Mouse (Mus musculus) right cerebral cortex, postnatal 4 days (tissue): Measurements from ENCODE around the gene Ltb4r1.

Source experiments
- DNase-seq: peaks from one replicate; pipeline ENCODE4 v3.0.0-alpha.2; 2022

Gene Ltb4r1

DNA sequence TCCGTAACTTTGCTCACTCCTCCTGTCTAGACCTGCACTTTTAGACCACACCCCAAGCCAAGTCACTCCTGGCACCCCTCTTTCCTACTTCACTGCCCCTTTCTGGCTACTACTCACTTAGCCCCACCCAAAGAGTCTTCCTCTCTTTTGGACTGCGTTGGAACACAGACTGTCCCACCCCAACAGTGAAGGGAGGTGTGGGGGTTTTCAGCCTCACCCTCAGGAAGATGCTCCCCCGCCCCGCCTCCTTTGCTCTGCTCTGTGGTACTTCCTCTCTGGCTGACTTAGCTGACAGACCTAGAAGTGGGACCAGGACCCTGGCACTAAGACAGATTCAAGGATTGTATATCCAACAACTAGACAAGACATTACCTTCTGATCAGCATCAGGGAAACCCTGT, at the start of gene Ltb4r1:
Ltb4r1 (plus strand) TSS at position 267 of the 400 bp plus-strand sequence.
- no peak for DNase-seq

DNA sequence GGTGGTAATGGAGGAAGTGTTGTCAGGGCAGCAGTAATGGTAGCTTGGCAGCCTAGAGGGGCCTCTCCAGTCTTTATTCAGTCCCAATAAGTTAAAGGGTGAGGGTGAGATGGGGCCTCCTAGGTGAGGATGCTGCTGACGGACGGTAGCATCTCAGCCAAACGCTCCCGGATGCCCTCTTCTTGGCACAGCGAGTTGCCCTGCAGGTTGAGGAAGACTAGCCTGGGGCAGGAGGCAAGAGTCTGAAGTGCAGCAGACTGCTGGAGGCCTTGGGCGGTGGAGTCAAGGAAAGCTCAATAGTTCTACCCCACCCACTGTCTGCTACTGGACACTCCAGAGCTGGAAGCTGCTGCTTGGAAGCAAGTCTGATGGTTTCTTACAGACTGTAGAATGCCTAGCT, 49.5 kb upstream of the Ltb4r1 start:
- no peak for DNase-seq

DNA sequence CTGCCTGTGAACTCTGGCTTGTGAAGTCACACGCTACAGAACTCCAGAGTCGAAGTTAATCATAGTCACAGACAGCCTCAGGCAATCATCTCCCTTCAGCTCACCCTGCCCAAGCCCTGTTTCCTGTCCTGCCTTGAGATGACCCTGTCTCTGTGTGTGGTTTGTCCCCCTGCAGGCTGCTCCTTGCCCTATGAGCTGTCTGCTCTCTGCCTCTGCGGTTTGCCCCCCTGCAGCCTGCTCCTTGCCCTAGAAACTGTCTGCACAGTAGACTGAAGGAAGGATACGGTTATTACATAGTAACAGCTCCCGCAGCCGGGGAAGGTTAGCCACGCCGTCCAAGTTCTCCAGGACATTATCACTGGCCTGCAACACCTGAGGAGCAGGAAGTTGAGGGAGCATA, 48.9 kb upstream of the Ltb4r1 start:
- no peak for DNase-seq

DNA sequence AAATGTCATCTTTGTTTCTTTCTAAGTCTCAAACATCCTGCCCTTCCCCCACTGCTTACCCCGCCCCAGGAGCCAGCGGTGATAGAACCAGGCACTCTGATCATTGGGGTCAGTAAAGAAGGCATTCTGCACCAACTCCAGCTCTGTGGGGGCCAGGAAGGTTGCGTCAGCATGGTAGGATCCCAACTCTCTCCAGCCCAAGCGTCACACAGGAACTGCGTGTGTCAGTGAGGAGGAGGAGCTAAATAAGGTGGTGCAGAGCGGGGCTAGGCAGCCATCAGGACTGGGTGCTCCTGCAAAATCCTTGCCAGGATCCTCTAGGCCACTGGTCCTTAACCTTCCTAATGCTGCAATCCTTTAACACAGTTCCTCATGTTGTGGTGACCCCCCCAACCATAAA, 46.0 kb upstream of the Ltb4r1 start:
- no peak for DNase-seq

DNA sequence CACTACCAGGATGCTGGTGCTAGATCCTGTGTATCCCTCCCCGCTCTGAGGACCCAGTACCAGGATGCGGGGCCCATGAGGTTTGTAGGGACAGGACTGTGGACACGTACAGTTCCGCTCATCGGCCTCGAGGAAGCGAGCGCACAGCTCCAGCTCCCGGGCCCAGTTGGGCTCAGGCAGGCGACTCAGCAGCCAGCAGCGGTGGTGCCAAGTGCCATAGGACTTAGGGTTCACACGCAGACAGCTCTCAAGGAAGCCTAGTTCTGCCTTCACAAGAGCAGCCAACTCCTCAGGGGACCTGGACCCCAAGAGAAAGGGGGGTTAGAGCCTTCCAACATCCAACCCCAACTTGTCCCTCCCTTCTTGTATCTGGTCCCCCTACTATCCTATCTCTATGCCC, 45.1 kb upstream of the Ltb4r1 start:
- DNase-seq, result no peak

DNA sequence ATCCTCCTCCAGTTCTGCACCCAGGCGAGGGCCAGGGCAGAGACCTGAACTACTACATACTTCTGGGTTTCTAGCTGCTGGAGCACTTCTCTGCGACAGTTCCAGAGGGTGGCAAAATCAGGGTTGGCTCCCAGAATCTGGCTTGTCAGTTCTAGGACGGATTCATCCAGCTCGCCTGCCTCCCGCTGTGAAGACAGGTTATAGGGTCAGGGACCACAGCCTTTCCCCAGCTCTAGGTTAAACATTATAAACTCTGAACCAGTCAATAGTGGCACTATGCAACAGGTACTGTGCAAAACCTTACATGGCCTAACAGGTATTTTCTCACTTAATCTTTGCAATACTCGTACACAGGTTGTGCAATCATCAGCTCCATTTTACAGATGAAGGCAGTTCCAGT, 44.7 kb upstream of the Ltb4r1 start:
- no peak for DNase-seq

DNA sequence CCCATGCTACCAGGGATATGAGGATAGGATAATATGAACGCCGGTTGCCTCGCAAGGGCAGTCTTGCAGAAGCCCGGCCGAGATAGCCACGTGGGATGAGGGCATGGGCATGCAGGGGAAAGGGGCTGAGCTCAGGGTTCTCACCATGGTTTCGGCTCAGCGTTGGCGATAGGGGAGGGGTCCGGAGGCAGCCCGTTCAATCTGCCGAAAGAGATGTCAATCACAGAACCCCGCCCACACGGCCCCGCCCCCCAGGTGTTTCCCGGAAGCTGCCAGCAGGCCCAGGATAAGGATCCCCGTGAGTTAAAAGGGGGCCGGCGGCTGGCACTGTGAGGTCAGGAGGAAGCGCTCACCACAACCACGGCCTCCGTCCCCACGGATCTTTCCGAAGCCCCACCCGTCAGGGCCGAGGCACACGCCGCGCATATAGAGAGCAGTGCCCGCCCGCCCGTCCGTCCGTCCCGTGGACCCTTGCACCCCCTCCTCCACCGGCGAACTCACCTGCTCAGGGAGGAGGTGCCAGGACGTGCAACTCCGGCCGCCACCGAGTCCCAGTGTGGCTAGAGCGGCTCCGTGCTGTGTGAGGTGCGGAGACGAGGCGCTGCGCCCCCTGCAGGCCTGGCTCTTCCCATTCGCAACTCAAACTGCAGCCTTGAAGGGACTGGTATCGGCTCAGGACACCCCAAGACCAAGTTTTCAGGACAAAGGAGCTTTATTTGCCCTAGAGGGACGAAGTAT, 43.9 kb upstream of the Ltb4r1 start, which contains the start of gene Rabggta:
Rabggta (minus strand) TSS at position 564 of the 738 bp plus-strand sequence.
- DNase-seq, result peak; percentile 96

DNA sequence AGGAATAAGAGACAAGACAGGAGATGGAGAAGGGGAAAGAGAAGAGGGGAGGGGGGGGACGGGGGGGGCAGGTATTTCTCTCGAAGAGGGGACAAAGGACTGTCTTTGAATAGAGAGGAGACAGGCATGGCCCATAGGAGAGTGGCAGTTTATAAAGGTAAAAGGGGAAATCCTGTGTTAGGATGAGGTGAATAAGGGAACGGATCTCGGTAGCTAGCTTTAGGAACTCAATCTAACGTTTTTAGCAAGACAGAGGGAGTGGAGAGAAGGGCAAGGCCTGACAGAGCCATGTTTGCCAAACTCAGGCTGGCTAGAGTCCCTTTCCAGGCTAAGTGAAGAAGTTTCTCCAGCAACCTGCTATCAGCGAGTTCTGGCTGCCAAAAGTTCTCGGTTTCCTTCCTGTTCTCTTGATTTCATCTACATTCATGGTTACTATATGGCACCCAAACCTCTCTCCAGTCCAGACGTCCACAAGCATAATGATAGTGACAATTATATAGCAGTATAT, 43.3 kb upstream of the Ltb4r1 start:
- DNase-seq, result no peak

DNA sequence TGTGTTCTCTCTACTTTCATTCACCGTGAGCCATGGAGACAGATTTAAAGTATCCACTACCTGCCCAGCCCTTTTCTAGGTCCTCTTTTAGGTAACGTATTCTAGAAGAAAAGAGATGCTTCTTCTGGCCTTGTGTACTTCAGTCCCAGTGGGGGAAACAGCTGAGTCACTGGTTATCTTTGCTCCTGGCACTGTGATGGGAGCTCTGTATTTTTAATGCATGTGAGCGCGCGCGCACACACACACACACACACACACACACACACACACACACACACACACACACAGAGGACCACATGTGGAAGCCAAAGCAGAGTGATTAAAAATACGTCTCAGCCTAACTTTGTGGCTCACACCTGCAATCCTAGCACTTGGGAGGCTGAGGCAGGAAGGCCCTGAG, 42.3 kb upstream of the Ltb4r1 start:
- no peak for DNase-seq

DNA sequence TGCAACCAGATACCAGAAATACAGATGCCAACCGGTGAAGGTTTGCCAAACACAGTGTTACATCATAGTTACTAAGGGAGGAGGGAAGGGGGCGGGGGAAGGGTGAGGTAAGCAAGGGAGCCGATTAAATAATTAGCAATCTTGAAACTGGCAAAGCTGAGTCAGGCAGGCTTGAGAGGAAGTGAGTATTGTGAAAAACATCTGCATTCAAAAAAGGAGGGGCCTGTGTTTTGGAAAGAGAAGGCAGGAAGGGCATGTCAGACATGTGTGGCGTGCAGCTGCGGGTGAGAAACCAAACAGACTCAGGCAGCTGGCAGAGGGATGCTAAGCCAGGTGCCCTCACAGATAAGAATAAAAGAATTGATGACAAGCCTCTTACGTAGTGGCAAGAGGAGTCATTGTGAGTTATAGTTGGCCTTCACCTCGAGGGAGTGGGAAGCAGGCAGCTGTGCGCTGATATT, 41.3 kb upstream of the Ltb4r1 start:
- DNase-seq, result no peak

DNA sequence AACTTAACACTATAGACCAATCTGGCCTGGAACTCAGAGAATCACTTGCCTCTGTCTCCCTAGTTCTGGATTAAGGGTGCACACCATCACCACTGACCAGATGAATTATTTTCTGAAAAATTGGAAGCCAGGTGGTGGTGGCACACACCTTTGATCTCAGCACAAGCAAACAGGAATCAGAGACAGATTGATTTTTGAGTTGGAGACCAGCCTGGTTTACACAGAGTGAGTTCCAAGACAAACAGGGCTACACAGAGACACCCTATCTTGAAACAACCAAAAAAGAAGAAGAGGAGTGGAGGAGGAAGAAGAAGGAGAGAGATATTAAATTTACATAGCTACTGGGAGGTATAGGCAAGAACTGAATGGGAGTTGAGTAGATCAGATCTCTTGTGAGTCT, 39.5 kb upstream of the Ltb4r1 start:
- no peak for DNase-seq

DNA sequence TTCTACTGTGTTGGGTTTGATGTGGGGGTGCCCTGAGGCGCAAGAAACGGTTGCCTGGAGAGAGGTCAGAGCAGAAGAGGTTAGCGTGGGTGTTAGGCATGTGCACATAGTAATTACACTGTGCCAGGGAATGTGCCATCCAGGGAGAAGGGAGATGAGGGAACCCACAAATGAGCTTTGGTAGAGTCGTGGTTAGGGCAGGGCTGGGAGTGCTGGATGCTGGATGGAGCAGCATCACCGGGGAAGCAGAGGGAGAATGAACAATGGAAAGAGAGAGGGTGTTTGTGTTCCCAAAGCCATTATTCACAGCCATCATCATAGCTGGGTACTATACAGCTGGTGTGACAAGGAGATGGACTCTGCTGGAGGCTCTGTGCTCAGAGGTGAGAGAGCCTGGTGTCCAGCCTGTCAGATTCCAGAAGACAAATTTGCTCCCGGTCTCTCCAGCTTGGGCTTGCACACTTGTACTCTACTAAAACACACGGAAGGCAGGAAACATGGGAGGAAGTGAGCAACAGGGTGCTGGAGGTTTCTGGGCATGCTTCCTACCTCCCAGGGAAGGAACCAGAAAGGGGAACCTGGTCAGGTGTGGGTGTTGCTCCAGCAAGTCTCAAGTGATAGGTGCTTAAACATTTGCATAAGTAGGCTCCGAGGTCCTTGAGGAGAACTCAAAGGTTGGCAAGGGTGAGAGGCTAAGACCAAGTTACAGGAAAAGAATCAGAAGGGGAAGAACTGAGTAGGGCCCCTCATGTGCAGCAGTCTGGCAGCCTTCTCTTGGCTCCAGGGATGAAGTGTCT, 37.7 kb upstream of the Ltb4r1 start:
- no peak for DNase-seq

DNA sequence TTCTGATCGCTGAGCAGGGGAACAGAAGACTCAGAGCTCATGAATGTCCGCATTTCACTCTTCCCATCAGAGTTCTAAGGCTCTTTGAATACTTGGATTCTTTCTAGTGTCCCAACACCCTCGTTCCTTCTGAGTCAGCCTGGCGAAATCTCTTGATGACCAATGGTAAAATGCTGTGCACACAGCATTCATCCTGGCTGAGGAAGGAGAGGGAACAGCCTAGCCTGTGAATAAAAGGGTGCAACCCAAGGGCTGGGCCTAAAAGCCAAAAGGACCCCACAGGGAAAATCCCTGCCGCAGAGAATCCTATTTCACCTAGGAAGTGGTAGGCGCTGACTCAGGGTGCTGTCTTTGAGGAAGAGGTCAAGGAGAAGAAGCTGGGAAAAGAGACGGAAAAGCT, 35.6 kb upstream of the Ltb4r1 start:
- DNase-seq, result no peak

DNA sequence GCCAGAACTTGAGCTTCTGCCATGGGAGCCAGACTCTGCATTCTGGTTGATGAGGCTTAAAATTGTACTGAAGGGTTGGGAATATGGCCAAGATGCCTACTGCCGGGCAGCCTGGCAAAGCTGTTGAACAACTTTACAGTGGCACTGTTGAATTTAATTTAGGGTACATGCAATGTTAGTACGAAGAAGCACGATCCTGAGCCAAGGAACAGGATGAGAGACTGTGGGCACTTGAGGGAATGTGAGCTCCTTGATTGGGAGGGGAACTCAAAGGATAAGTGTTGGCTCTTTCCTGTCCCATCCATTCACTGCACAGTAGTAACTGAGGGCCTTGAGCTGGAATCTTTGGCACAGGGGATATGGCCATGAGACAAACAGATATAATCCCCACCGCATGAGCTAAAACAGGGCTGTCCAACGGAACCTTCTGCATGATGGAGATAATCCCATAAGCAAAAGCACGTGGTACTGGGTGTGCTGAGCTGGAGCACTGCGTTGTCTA, 35.2 kb upstream of the Ltb4r1 start:
- no peak for DNase-seq

DNA sequence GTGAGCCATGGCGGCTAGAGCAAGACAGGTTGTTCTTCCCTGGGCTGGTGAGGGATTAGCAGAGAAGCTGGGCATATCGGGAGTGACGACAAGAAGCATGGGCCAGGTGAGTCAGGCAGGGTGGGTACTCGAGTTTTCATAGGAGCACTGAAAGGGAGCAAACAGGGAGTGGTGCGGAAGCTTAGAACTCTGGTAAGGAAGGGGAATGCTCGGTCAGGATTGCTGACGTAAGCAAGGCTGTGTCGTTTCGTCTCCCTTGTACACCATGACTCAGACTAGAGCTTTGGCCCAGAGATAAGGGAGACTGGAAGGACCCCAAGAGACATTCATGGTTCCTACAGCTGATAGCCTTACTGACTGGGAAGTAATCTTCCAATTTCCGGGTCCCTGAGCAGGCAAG, 31.9 kb upstream of the Ltb4r1 start:
- no peak for DNase-seq

DNA sequence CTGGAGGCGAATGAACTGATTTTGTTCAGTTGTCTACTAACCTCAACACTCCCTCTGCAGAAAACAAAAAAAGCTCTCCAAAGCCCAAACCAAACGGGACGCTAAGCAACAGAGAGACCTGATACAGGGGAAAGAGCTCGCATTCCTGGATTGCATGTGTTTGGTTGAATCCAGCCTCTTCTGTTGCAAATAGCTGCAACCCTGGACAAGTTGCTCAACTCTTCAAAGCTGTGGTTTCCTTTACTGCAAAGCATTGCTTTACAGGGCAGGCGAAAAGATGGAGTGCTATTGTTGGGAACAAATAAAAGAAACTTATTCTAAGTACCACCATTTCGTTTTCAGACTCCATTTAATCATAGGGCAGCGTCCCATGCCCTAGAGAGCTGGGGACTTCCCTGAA, 30.9 kb upstream of the Ltb4r1 start:
- no peak for DNase-seq

DNA sequence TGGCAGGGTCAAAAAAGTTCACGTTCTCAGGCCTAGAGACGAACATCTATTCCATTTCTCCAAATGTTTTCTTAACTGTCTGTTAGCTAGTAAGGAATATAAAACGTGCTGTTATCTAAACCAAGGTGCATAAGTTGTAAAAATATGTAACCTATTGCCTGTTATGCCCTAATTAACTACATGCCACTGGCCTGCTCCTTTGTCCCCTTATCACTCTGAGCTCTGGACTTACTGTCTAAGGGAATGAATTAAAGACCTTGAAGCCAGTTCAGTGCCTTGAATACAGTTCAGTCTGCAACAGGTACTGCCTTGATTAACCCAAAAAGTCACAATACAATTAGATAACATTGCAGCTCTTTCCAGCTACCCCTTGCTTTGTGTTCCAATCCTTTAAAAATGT, 30.4 kb upstream of the Ltb4r1 start:
- DNase-seq, result no peak

DNA sequence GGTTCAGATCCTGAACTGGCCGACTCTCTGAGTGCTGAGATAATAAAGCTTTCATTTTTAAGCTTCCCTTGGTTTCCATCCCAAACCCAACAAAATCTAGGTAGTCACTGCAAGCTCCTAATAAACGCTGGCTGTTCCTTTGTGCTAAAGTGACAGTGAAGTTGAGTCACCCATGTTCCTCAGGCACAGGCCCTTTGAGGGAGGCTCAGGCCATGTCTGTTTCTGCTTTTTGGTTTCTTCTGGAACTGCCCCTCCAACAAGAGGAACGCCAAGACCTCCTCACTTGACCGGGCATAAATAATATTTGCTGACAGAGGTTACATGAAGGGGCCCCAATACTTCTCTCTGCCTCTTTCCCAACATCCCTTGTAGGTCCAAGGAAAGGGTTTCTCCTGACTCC, 30.0 kb upstream of the Ltb4r1 start:
- DNase-seq, result no peak

DNA sequence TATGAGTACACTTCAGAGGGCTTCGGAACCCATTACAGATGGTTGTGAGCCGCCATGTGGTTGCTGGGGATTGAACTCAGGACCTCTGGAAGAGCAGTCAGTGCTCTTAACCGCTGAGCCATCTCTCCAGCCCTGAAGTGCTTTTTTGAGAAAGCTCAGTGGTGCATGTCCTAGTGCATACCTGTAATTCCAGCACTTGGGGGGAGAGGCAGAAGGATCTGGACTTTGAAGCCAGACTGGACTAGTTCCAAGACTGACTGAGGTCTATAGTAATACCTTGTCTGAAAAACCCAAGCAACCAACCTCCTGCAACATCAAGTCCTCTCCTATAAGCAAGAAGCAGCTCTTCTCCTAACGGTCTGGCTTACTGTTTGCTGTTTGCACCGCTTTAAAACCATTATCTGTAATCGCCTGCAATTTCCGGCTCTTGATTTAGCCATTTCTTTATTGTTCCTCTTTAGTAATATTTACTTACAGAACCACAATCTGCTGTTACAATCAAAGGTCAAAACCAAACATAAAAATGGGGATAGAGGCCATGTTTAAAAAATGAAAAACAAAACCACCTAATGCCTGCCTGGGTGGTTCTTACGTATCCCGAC, 28.6 kb upstream of the Ltb4r1 start:
- DNase-seq, result no peak

DNA sequence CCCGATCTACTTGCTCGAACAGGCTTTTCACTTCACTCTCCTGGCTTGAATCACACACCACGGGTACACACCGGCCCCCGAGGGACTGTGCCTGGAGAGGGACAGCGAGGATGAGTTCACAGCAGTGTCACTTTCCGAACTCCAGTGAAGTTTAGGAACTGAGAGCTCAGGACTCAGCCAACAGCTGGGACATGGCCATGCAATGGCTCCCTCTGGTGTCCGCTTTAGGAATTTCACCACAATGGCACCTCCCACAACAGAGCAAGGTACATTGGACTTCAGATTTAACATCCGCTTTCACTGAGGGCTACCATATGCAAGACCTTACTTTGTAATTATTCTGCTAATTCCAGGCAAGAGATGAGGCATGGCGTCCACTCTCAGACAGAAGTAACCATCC, 22.1 kb upstream of the Ltb4r1 start:
- peak; percentile 90 for DNase-seq

DNA sequence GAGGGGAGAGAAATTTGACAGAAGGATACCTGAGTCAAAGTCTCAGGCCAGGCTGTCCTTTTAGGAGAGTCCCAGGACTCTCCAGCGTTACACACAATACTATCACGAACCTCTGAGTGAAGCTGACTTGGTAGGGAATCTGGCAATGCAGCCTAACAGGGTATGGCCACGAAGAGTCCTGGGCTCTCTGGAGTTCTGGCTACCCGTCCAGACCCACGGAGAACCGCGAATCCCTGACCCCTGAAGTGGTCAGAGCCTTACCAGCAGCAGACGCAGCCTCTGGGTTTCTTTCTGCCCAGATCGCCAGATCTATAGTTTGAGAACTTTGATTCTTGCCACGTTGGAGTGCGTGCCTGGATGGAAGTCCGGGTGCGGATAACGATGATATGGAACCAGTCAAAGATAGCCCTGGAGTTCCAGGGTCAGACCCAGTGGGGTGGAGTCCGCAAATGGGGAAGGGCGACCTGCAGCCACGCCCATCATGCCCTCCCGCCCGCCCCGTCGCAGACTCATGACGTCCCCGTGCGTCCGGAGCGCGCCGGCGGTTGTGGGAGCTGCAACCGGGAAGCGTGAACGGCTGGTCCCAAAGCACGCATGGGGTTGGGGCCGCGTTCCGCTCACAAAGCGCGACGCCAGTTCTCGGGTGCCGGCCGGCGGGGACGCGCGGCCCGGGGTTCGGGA, 20.4 kb upstream of the Ltb4r1 start, which contains the start of the genes Dhrs1 and Nop9:
Dhrs1 (minus strand) TSS at position 511 of the 681 bp plus-strand sequence.
Nop9 (plus strand) TSS at position 514 of the 681 bp plus-strand sequence.
- DNase-seq, result peak; percentile 85

DNA sequence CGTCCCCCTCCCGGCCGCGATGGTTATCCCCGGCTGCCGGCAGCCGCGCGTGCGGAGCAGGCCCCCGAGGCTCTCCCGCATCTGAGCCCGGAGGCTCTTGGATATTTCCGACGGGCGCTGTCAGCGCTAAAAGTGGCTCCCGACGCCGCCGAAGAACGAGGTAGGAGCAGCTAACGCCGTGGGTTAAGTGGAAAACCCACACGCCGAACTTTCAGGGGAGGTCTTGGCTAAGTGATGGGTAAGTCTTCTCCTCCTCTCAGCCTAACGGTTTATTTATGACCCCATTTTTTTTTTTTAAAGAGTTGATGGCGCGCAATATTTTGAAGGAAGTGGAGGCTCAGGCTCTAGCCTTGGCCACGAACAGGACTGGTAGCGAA, 19.9 kb upstream of the Ltb4r1 start:
- no peak for DNase-seq
